Mouse (Mus musculus) testis, adult 2 months (tissue): ENCODE results near the gene St7. TPM values are rescaled to one million over a fixed set of nuclear protein-coding genes. Genes with fewer than 3 reads are reported as not detected.

Experiments used
- H3K27ac ChIP-seq: fragments of 200-500 bp; 2 replicates; pipeline ENCODE4 v1.5.1; 2012; ENCODE audit warnings: low read depth, low read length; ENCODE audit not compliant: control insufficient read depth, insufficient read depth
- H3K27me3 ChIP-seq: fragments of 200-500 bp; 2 replicates; pipeline ENCODE4 v1.6.1; 2012; ENCODE audit warnings: mild to moderate bottlenecking, low read length, moderate library complexity; ENCODE audit not compliant: control insufficient read depth, insufficient read depth
- H3K36me3 ChIP-seq: fragments of 200-500 bp; 2 replicates; pipeline ENCODE4 v1.6.1; 2012; ENCODE audit warnings: mild to moderate bottlenecking, low read length; ENCODE audit not compliant: control insufficient read depth, insufficient read depth
- H3K4me1 ChIP-seq: fragments of 200-500 bp; 2 replicates; pipeline ENCODE4 v1.6.1; 2012; ENCODE audit warnings: low read length; ENCODE audit not compliant: control insufficient read depth, insufficient read depth
- H3K4me3 ChIP-seq: fragments of 200-500 bp; 2 replicates; pipeline ENCODE4 v1.5.1; 2012; ENCODE audit warnings: low read depth, mild to moderate bottlenecking, low read length, moderate library complexity, mixed read lengths; ENCODE audit not compliant: control insufficient read depth
- CTCF ChIP-seq: fragments of 200-500 bp; IDR thresholded peaks from 2 replicates; pipeline ENCODE4 v1.5.1; 2012; ENCODE audit warnings: low read depth, mild to moderate bottlenecking, inconsistent platforms, low read length, moderate library complexity; ENCODE audit not compliant: control insufficient read depth, insufficient read depth, insufficient replicate concordance
- POLR2A ChIP-seq: fragments of 200-500 bp; IDR thresholded peaks from 2 replicates; pipeline ENCODE4 v1.6.1; 2012; ENCODE audit warnings: low read depth, mild to moderate bottlenecking, inconsistent platforms, low read length, moderate library complexity; ENCODE audit not compliant: control insufficient read depth
- polyA plus RNA-seq: library from polyadenylated mRNA; depleted of rRNA; stranded (reverse); fragments of >200 nt; gene quantifications from 2 replicates; pipeline ENCODE4 v1.2.3, GENCODE M21; 2012

The St7 gene
- polyA plus RNA-seq, 1 experiment = 16.1 TPM

- no peak overlapping the region for H3K4me3 ChIP-seq
- H3K36me3 ChIP-seq = no peaks in the 10 kb centered on the region
- TF ChIP-seq CTCF (no peak), POLR2A (no peak)
- H3K4me1 ChIP-seq = no peaks in the 10 kb centered on the region
- H3K27ac ChIP-seq = no peak overlapping the region
- no peaks in the 10 kb centered on the region for H3K27me3 ChIP-seq
Measured at GRCm38 (mm10) chr6:17947130-17947831, 254.5 kb downstream of the St7 start.

- H3K36me3 ChIP-seq = no peaks in the 10 kb centered on the region
- no peak overlapping the region for H3K4me3 ChIP-seq
- no peaks in the 10 kb centered on the region for H3K4me1 ChIP-seq
- TF ChIP-seq POLR2A = no peak
- TF ChIP-seq CTCF = no peak
- H3K27ac ChIP-seq = no peak overlapping the region
- H3K27me3 ChIP-seq = no peaks in the 10 kb centered on the region
Measured at GRCm38 (mm10) chr6:17949103-17949502, 256.4 kb downstream of the St7 start.

GRCm38 (mm10) chr6:17951779-17952178 is 259.0 kb downstream of the St7 start:
- Histone ChIP-seq H3K27ac (no peak overlapping the region), H3K27me3 (no peaks in the 10 kb centered on the region), H3K36me3 (no peaks in the 10 kb centered on the region), H3K4me3 (no peak overlapping the region), H3K4me1 (no peaks in the 10 kb centered on the region)
- TF ChIP-seq CTCF = no peak
- TF ChIP-seq POLR2A = no peak

- Histone ChIP-seq H3K36me3 (no peaks in the 10 kb centered on the region), H3K27me3 (no peaks in the 10 kb centered on the region), H3K4me3 (no peak overlapping the region), H3K27ac (no peak overlapping the region), H3K4me1 (no peaks in the 10 kb centered on the region; the same call in 1 of the 2 replicates)
- no peak for TF ChIP-seq POLR2A
- no peak for TF ChIP-seq CTCF
Measured at GRCm38 (mm10) chr6:17963455-17963854, 270.7 kb downstream of the St7 start.

GRCm38 (mm10) chr6:17968467-17969144 is 275.9 kb downstream of the St7 start:
- Histone ChIP-seq H3K36me3 (no peaks in the 10 kb centered on the region), H3K4me3 (no peak overlapping the region), H3K27me3 (no peaks in the 10 kb centered on the region), H3K27ac (no peak overlapping the region), H3K4me1 (no peaks in the 10 kb centered on the region; the same call in 1 of the 2 replicates)
- TF ChIP-seq CTCF = no peak
- no peak for TF ChIP-seq POLR2A

- TF ChIP-seq POLR2A (no peak), CTCF (no peak)
- Histone ChIP-seq H3K27ac (no peak overlapping the region), H3K27me3 (no peaks in the 10 kb centered on the region), H3K4me1 (no peaks in the 10 kb centered on the region; the same call in 1 of the 2 replicates), H3K36me3 (no peaks in the 10 kb centered on the region), H3K4me3 (no peak overlapping the region)
Measured at GRCm38 (mm10) chr6:17969815-17970214, 277.1 kb downstream of the St7 start.

- Histone ChIP-seq H3K4me1 (no peaks in the 10 kb centered on the region), H3K27me3 (no peaks in the 10 kb centered on the region), H3K4me3 (peak overlapping the region; percentile 2; the same call in 1 of the 2 replicates), H3K36me3 (no peaks in the 10 kb centered on the region), H3K27ac (no peak overlapping the region)
- TF ChIP-seq POLR2A = no peak
- no peak for TF ChIP-seq CTCF
Measured at GRCm38 (mm10) chr6:17971393-17971792, 278.7 kb downstream of the St7 start.
